23 mouse cellular contexts compared by ENCODE assay signal in the genomic region with DNA sequence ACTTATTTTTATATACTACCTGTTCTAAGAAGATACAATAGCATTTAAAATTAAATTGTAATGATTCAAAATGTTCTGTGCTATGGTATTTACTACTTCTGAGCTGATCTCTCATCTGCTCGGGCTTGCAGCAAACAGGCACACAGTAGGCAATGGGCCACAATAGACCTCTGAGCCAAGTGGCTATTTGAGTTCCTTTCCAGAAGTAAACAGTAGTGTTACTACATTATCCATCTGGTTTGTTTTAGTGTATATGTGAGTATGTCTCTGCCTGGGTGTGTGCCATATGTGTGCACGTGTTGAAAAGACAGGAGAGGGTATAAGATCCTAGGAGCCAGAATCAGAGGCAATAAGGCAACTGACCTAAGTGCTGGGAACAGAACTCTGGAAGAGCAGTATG. TPM values are rescaled to one million over a fixed set of nuclear protein-coding genes. Genes with fewer than 3 reads are reported as not detected.
DNase-seq lines count a peak whose midpoint lies in the region; ATAC-seq and TF ChIP-seq lines count a peak whose summit lies in the region.
"Had no signal": no experiment of that assay in that cellular context is flagged by ENCODE, and none has a peak within 500 bp of the region (broad histone marks: within the 10 kb centered on the region; RNA-seq: fewer than 3 reads in every experiment).

No protein-coding gene starts in this region.

- H3K9ac ChIP-seq in liver, adult 2 months (ENCODE audit: low read depth, low read length) = no peak overlapping the region
- H3K9ac ChIP-seq in liver, postnatal 0 days (replicated peaks) = no peak overlapping the region

- peaks cover 36% of the 10 kb centered on the region for H3K79me2 ChIP-seq in liver, adult 2 months (ENCODE audit: control insufficient read depth, insufficient read depth, low read length)

- no peak for ATAC-seq in liver, postnatal 0 days
- ATAC-seq: activated CD4-positive, CD25-positive, alpha-beta regulatory T cell, adult 4 months; CD4-positive, CD25-positive, alpha-beta regulatory T cell, adult 4 months; Patski had no signal

- no peak for TF ChIP-seq CTCF in liver, adult 2 months (IDR thresholded peaks at IDR 0.05; ENCODE audit: low read depth, low read length)
- TF ChIP-seq CTCF in liver, postnatal 0 days (IDR thresholded peaks at IDR 0.05; ENCODE audit: low read depth) = no peak

- no peak overlapping the region for H3K4me2 ChIP-seq in liver, postnatal 0 days (ENCODE audit: low read depth, low read length)

- TF ChIP-seq EP300 in liver, postnatal 0 days (IDR thresholded peaks at IDR 0.05; ENCODE audit: low read depth) = no peak

- H3K36me3 ChIP-seq in liver, adult 2 months (ENCODE audit: control insufficient read depth, insufficient read depth, low read length) = peaks cover 56% of the 10 kb centered on the region
- peaks cover 14% of the 10 kb centered on the region for H3K36me3 ChIP-seq in liver, postnatal 0 days (replicated peaks; ENCODE audit: insufficient read depth, low read length)

- 28% methylated on average over 2 of the region's 2 CpGs for WGBS in liver, adult 2 months
- WGBS in liver, postnatal 0 days (ENCODE audit: insufficient replicate concordance) = 70% methylated on average over 2 of the region's 2 CpGs

- no peak for TF ChIP-seq POLR2A in liver, adult 2 months (IDR thresholded peaks at IDR 0.05; ENCODE audit: extremely low read depth, insufficient read depth, low read length)

- H3K4me1 ChIP-seq in liver, adult 2 months (ENCODE audit: control insufficient read depth, insufficient read depth, low read length) = peaks cover 21% of the 10 kb centered on the region
- H3K4me1 ChIP-seq in liver, postnatal 0 days (ENCODE audit: insufficient read depth) = 0 out of 2 replicates have a peak, but pooled peaks cover 7% of the 10 kb centered on the region

- peak; percentile 50 for DNase-seq in liver, adult 2 months (ENCODE audit: extremely low read depth, low read depth, low spot score)
- no peak for DNase-seq in liver, postnatal 0 days
- DNase-seq in NIH3T3 (ENCODE audit: low read depth) (peak; percentile 32), adipocyte (ENCODE audit: low spot score) (peak; percentile 80)
- DNase-seq in layer of hippocampus, postnatal 10 days (ENCODE audit: low spot score in 2 of 2) = no peak
- no peak for DNase-seq in left cerebral cortex, adult 9 months (ENCODE audit: low spot score in 2 of 2)
- DNase-seq: adrenal gland, adult 2 months; adrenal gland, adult 8-10 months; adrenal gland, postnatal 10 days; adrenal gland, postnatal 14 days; adrenal gland, postnatal 25 days; adrenal gland, postnatal 36 days; B cell, adult 2 months; cerebellum, adult 11 months; cerebellum, adult 11-12 months; cerebellum, adult 18-20 months; cerebellum, adult 2 months; cerebellum, adult 8-10 months had no signal

- H3K4me3 ChIP-seq in liver, adult 2 months (ENCODE audit: insufficient read depth, low read depth, low read length) = no peak overlapping the region
- no peak overlapping the region for H3K4me3 ChIP-seq in liver, postnatal 0 days (ENCODE audit: low read depth, low read length)

- no peaks in the 10 kb centered on the region for H3K27me3 ChIP-seq in liver, adult 2 months (ENCODE audit: control insufficient read depth, insufficient read depth, low read length)
- no peaks in the 10 kb centered on the region for H3K27me3 ChIP-seq in liver, postnatal 0 days (ENCODE audit: insufficient read depth, low read length)
- H3K27me3 ChIP-seq: CH12.LX, Patski had no signal

- H3K9me3 ChIP-seq in liver, postnatal 0 days (ENCODE audit: low read length) = no peaks in the 10 kb centered on the region
- H3K9me3 ChIP-seq: G1E had no signal

- no peak overlapping the region for H3K27ac ChIP-seq in liver, adult 2 months (replicated peaks; ENCODE audit: insufficient read depth, low read depth, low read length)
- no peak overlapping the region for H3K27ac ChIP-seq in liver, postnatal 0 days (ENCODE audit: low read depth)

RNA-seq across cellular contexts. Expression of gene Fdx1, which starts 6.9 kb away (rescaled TPM):
- total RNA-seq in liver, adult 2 months (2014; rRNA removed) = 144 and 160 TPM in 2 replicates
- 290 and 313 TPM in 2 replicates for polyA plus RNA-seq in liver, adult 2 months (2012; rRNA removed)
- 135 and 150 TPM in 2 replicates for polyA plus RNA-seq in liver, postnatal 0 days (2015; fragmentation: Nextera tagmentation; extraction: Ambion mirVana)
- total RNA-seq in layer of hippocampus, postnatal 10 days (2021) = 10 to 100 TPM; 15.9 to 17.7 TPM

Comparison
In these comparisons a context has a peak if more than half of its experiments do, and no peak if none do; other contexts are left out.
1. DNase-seq: peak in liver, adult 2 months (single experiment), NIH3T3 (single experiment) and adipocyte (single experiment); none in liver, postnatal 0 days (single experiment), layer of hippocampus, postnatal 10 days (0 of 2) and left cerebral cortex, adult 9 months (0 of 2).